ENCODE assay signal across 8 mouse cellular contexts in genomic region chr19:10203146-10203847, GRCm38 (mm10). TPM values are rescaled to one million over a fixed set of nuclear protein-coding genes. Genes with fewer than 3 reads are reported as not detected.
DNase-seq lines count a peak whose midpoint lies in the region; ATAC-seq and TF ChIP-seq lines count a peak whose summit lies in the region.

No protein-coding gene starts in this region.

- peak overlapping the region; percentile 80 for H3K4me2 ChIP-seq in intestine, embryonic 15.5 days (replicated peaks)
- H3K4me2 ChIP-seq in neural tube, embryonic 13.5 days, result peak overlapping the region; percentile 93

- 2% methylated on average over 23 of the region's 23 CpGs for WGBS in intestine, embryonic 15.5 days
- 2% methylated on average over 23 of the region's 23 CpGs for WGBS in neural tube, embryonic 13.5 days

- peak overlapping the region; percentile 99 for H3K4me3 ChIP-seq in layer of hippocampus, adult 2 months
- H3K4me3 ChIP-seq in intestine, embryonic 15.5 days (replicated peaks), result peak overlapping the region; percentile 82
- H3K4me3 ChIP-seq in neural tube, embryonic 13.5 days, result peak overlapping the region; percentile 70

- peak overlapping the region; percentile 100 for H3K27ac ChIP-seq in layer of hippocampus, adult 2 months
- peak overlapping the region; percentile 78 for H3K27ac ChIP-seq in intestine, embryonic 15.5 days
- H3K27ac ChIP-seq in neural tube, embryonic 13.5 days (replicated peaks), result peak overlapping the region; percentile 83; the same call in 1 of the 2 replicates

- ATAC-seq in intestine, embryonic 15.5 days, result peak; percentile 63
- ATAC-seq in neural tube, embryonic 13.5 days (ENCODE audit: low read depth), result peak; percentile 58; the same call in 1 of the 2 replicates

- peaks cover 17% of the 10 kb centered on the region for H3K4me1 ChIP-seq in intestine, embryonic 15.5 days (replicated peaks)
- peaks cover 21% of the 10 kb centered on the region for H3K4me1 ChIP-seq in neural tube, embryonic 13.5 days (replicated peaks)

- H3K36me3 ChIP-seq in intestine, embryonic 15.5 days, result peaks cover 29% of the 10 kb centered on the region
- peaks cover 46% of the 10 kb centered on the region for H3K36me3 ChIP-seq in neural tube, embryonic 13.5 days

- no peak for TF ChIP-seq CTCF in layer of hippocampus, adult 2 months (conservative IDR thresholded peaks at IDR 0.05)

- no peak for DNase-seq in layer of hippocampus, adult 2 months (ENCODE audit: low spot score in 2 of 2)
- DNase-seq in layer of hippocampus, adult 8-10 months (ENCODE audit: low spot score in 2 of 2), result no peak
- DNase-seq in c-Kit-positive CD71-positive TER-119-negative erythroid progenitor cells, embryonic 14.5 days (ENCODE audit: low read depth), result peak; percentile 86
- DNase-seq in cerebellum, adult 11 months, result no peak
- no peak for DNase-seq in T-cell, adult 2 months (ENCODE audit: low spot score)
- DNase-seq in urinary bladder, postnatal 14 days (ENCODE audit: low spot score), result no peak

- no peaks in the 10 kb centered on the region for H3K27me3 ChIP-seq in intestine, embryonic 15.5 days (replicated peaks)
- H3K27me3 ChIP-seq in neural tube, embryonic 13.5 days, result no peaks in the 10 kb centered on the region

- peak overlapping the region; percentile 80 for H3K9ac ChIP-seq in intestine, embryonic 15.5 days
- peak overlapping the region; percentile 83 for H3K9ac ChIP-seq in neural tube, embryonic 13.5 days

- no peaks in the 10 kb centered on the region for H3K9me3 ChIP-seq in intestine, embryonic 15.5 days
- no peaks in the 10 kb centered on the region for H3K9me3 ChIP-seq in neural tube, embryonic 13.5 days

RNA-seq across cellular contexts. Expression of gene Tmem258, which starts 0.5 kb away (rescaled TPM):
- total RNA-seq in layer of hippocampus, adult 2 months (2021), result 10 to 100 TPM; 74.0 to 79.7 TPM
- 10 to 100 TPM; 73.3 to 92.9 (median 81.3) TPM for total RNA-seq in layer of hippocampus, adult 8-10 months (2022)
- polyA plus RNA-seq in intestine, embryonic 15.5 days (2015; fragmentation: Nextera tagmentation; extraction: Ambion mirVana), result 470 and 520 TPM in 2 replicates
- 347 and 404 TPM in 2 replicates for polyA plus RNA-seq in neural tube, embryonic 13.5 days (2015; fragmentation: Nextera tagmentation; extraction: Ambion mirVana)

RNA-seq across cellular contexts. Expression of gene Fen1, which starts 0.7 kb away (rescaled TPM):
- total RNA-seq in layer of hippocampus, adult 2 months (2021), result 10 to 100 TPM in 1 of 2 experiments, 1 to 10 TPM in 1; 9.6 to 12.2 TPM
- 10 to 100 TPM in 2 of 4 experiments, 1 to 10 TPM in 2; 8.9 to 12.2 (median 9.9) TPM for total RNA-seq in layer of hippocampus, adult 8-10 months (2022)
- polyA plus RNA-seq in intestine, embryonic 15.5 days (2015; fragmentation: Nextera tagmentation; extraction: Ambion mirVana), result 92.2 and 97.4 TPM in 2 replicates
- 31.6 and 33.4 TPM in 2 replicates for polyA plus RNA-seq in neural tube, embryonic 13.5 days (2015; fragmentation: Nextera tagmentation; extraction: Ambion mirVana)

RNA-seq across cellular contexts. Expression of gene Fads1, which starts 20.6 kb away (rescaled TPM):
- total RNA-seq in layer of hippocampus, adult 2 months (2021), result 100 to 1,000 TPM; 191 to 198 TPM
- total RNA-seq in layer of hippocampus, adult 8-10 months (2022), result 100 to 1,000 TPM; 188 to 213 (median 199) TPM
- polyA plus RNA-seq in intestine, embryonic 15.5 days (2015; fragmentation: Nextera tagmentation; extraction: Ambion mirVana), result 145 and 146 TPM in 2 replicates
- 146 and 151 TPM in 2 replicates for polyA plus RNA-seq in neural tube, embryonic 13.5 days (2015; fragmentation: Nextera tagmentation; extraction: Ambion mirVana)

RNA-seq across cellular contexts. Expression of gene Myrf, which starts 37.3 kb away (rescaled TPM):
- total RNA-seq in layer of hippocampus, adult 2 months (2021), result 10 to 100 TPM; 27.0 to 27.8 TPM
- 10 to 100 TPM; 31.6 to 37.2 (median 36.7) TPM for total RNA-seq in layer of hippocampus, adult 8-10 months (2022)
- 12.0 and 14.4 TPM in 2 replicates for polyA plus RNA-seq in intestine, embryonic 15.5 days (2015; fragmentation: Nextera tagmentation; extraction: Ambion mirVana)
- polyA plus RNA-seq in neural tube, embryonic 13.5 days (2015; fragmentation: Nextera tagmentation; extraction: Ambion mirVana), result 0.67 and 0.69 TPM in 2 replicates
